Mouse (Mus musculus): Measurements from ENCODE around the gene Erg.

Erg gene

GRCm38 (mm10) chr16:95388292-95388691 is 198.1 kb downstream of the Erg start:
- no peak for DNase-seq (ENCODE audit: low spot score)

GRCm38 (mm10) chr16:95387008-95387407 is 199.4 kb downstream of the Erg start:
- DNase-seq (ENCODE audit: low spot score), result no peak

- DNase-seq (ENCODE audit: low spot score), result no peak
These were observed 201.0 kb downstream of the Erg start for GRCm38 (mm10) chr16:95385299-95385973.

GRCm38 (mm10) chr16:95384590-95385148 is 201.7 kb downstream of the Erg start:
- DNase-seq (ENCODE audit: low spot score), result no peak

GRCm38 (mm10) chr16:95382251-95382650 is 204.1 kb downstream of the Erg start:
- no peak for DNase-seq (ENCODE audit: low spot score)

GRCm38 (mm10) chr16:95376834-95377233 is 209.6 kb downstream of the Erg start:
- no peak for DNase-seq (ENCODE audit: low spot score)

GRCm38 (mm10) chr16:95376364-95376763 is 210.0 kb downstream of the Erg start:
- no peak for DNase-seq (ENCODE audit: low spot score)

GRCm38 (mm10) chr16:95374646-95375045 is 211.7 kb downstream of the Erg start:
- DNase-seq (ENCODE audit: low spot score), result no peak

- DNase-seq (ENCODE audit: low spot score), result no peak
These were observed 213.4 kb downstream of the Erg start for GRCm38 (mm10) chr16:95372960-95373359.

GRCm38 (mm10) chr16:95371713-95372112 is 214.7 kb downstream of the Erg start:
- DNase-seq (ENCODE audit: low spot score), result no peak

- DNase-seq (ENCODE audit: low spot score), result no peak
These were observed 219.2 kb downstream of the Erg start for GRCm38 (mm10) chr16:95366989-95367765.

GRCm38 (mm10) chr16:95365214-95365613 is 221.2 kb downstream of the Erg start:
- DNase-seq (ENCODE audit: low spot score), result no peak

GRCm38 (mm10) chr16:95363632-95364465 is 222.5 kb downstream of the Erg start:
- DNase-seq (ENCODE audit: low spot score), result no peak

- DNase-seq (ENCODE audit: low spot score), result no peak
These were observed 224.4 kb downstream of the Erg start for GRCm38 (mm10) chr16:95361950-95362349.

GRCm38 (mm10) chr16:95360940-95361489 is 225.4 kb downstream of the Erg start:
- DNase-seq (ENCODE audit: low spot score), result no peak

- DNase-seq (ENCODE audit: low spot score), result no peak
These were observed 226.1 kb downstream of the Erg start for GRCm38 (mm10) chr16:95360214-95360850.

- no peak for DNase-seq (ENCODE audit: low spot score)
These were observed 229.1 kb downstream of the Erg start for GRCm38 (mm10) chr16:95356962-95357955.

- DNase-seq (ENCODE audit: low spot score), result no peak
These were observed 232.6 kb downstream of the Erg start for GRCm38 (mm10) chr16:95353838-95354237.

- DNase-seq (ENCODE audit: low spot score), result no peak
These were observed 234.1 kb downstream of the Erg start for GRCm38 (mm10) chr16:95352266-95352665.

- no peak for DNase-seq (ENCODE audit: low spot score)
These were observed 235.9 kb downstream of the Erg start for GRCm38 (mm10) chr16:95350499-95350898.

Measured in layer of hippocampus, adult 9-10 months (tissue).